Mouse (Mus musculus): ENCODE measurements at regions not wholly inside any gene's neighbourhood (a gene's known extent, or its start where the extent isn't known, plus 50 kb on each side); places are given as distances from the start of the nearest gene placed in this dataset.
"Not testable (repeated sequence)": the region's sequence is repeated elsewhere in the genome, so short reads cannot be mapped to it uniquely, and the experiment has no call there.

- intact Hi-C loops (cut with DNase I; ENCODE audit: low total_unique reads): no loop called here
These were observed 135.1 kb downstream of the Bcat1 start for GRCm38 (mm10) chr6:144940871-144941380.

DNA sequence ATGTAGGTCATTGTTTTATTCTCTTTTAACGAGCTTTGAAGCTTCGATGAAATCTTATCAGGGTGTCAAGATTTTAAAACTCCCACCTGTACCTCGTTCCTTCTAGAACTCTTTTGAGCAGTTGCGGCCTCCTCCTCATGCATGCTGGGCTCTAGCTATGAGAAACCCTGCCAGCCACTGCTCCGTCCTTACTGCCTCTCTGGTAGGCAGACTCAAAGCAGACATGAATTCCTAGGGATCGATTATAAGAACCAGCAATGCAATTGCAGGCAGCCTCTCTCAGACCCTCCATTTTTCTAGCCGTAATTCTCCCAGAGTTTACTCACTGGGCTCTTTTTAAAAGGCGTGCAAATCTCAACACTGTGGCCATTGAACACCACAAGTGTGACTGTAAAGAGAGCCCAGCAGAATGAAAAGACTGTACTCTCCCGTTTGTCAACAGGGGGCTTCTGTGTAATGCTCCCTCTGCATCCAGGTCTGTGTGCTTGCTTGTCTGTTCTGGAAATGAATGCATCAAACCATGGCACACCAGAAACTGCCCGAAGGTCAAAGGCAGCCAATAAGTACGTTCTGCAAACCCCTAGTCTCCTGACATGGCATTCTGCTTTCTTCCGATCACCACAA, 137.3 kb downstream of the Bcat1 start:
- intact Hi-C loops (cut with DNase I; ENCODE audit: low total_unique reads): no loop called here
- no peak for DNase-seq

More at GRCm38 (mm10) chr6:144940871-144941380, 135.1 kb downstream of the Bcat1 start:
- no peak for DNase-seq

GRCm38 (mm10) chr6:144937211-144937610, 138.8 kb downstream of the Bcat1 start:
- intact Hi-C loops (cut with DNase I; ENCODE audit: low total_unique reads): no loop called here
- DNase-seq: no peak

- DNase-seq: no peak
- intact Hi-C loops (cut with DNase I; ENCODE audit: low total_unique reads): no loop called here
These were observed 142.2 kb downstream of the Bcat1 start for GRCm38 (mm10) chr6:144933722-144934235.

- intact Hi-C loops (cut with DNase I; ENCODE audit: low total_unique reads): no loop called here
- DNase-seq: no peak
These were observed 143.6 kb downstream of the Bcat1 start for GRCm38 (mm10) chr6:144932402-144932801.

- intact Hi-C loops (cut with DNase I; ENCODE audit: low total_unique reads): no loop called here
- DNase-seq: no peak
These were observed 146.0 kb downstream of the Bcat1 start for GRCm38 (mm10) chr6:144929959-144930358.

DNA sequence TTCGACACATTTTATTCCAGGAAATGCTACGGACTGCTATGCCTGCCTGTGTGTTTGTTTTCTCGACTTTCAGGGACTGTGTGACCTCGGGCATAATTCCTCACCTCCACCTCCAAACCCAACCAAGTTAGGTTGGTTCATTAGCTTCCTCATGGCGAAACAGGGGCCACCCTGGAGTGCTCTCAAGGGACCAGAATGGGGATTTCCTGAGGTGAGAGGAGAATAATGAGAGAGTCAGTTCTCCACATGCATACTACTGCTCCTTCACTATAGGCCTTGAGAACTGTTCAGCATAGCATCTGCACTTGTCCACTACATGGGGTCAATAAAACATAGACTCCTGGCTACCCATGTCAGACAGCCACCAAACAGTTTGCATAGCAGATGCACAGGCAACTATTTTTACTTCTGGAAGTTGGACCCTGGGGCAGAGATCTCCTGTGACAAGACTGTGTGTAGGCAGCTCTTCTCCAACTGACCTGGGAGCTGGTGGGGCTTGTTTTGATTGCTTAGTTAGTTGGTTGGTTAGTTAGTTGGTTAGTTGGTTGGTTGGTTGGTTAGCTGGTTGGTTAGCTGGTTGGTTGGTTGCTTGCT, 146.6 kb downstream of the Bcat1 start:
- no peak for DNase-seq
- intact Hi-C loops (cut with DNase I; ENCODE audit: low total_unique reads): no loop called here

DNA sequence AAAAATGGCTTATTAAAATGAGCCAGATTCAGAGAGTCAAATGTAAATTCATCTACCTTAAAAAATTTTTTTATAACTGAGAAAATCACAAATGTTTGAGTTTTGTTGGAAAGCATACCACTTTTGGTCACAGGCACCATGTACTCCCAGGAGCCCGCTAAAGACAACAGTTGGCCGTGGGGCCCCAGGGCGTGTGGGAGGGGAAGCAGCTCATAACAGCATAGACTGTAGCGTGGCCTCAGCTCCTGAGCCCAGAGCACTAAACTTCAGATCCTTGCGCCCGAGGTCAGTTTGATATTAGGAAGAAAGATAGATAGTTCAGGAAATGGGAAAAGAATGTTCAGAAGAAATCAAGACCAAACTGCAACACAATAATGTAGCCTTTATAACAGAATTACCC, 145.8 kb upstream of the Sox5 start:
- intact Hi-C loops (cut with DNase I; ENCODE audit: low total_unique reads): no loop called here
- DNase-seq: no peak

DNA sequence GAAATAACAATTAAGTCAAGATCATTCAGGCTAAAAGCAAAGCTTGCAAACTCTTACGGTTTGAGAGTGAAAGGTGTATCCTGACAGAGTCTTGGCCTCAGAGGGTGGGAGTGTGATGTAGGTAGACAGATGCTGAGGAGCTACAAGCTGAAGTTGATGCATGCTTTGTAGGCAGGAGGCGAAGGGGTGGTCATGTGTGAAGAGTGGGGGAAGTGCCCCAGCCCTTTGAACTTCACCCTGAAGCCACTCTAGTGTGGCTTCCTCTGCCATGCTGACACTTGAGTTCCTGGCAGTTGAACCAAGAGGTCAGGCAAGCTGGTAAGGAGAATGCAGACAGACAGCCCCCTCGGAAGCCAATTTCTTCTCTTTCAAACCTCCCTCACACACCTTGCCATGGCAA, 141.0 kb upstream of the Sox5 start:
- intact Hi-C loops (cut with DNase I; ENCODE audit: low total_unique reads): no loop called here
- DNase-seq: no peak

DNA sequence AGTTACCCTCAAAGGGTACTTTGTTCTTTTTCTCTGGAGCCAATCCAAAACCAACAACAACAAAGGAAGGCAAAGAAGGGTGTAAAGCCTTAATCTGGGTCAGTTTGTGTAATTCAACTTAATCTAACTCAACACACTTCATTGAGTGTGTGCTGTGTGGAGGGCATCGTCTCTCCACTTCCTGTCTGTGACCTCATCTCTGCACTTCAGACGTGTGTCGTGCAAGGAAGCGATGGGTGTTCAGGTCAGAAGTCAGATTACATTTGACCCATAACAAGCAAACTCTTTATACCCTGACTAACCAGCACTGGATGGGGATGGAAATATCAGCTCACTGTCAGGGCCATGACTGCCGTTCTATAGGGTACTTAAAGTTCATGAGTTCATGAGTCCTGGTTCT, 138.0 kb upstream of the Sox5 start:
- DNase-seq: no peak
- intact Hi-C loops (cut with DNase I; ENCODE audit: low total_unique reads): no loop called here

DNA sequence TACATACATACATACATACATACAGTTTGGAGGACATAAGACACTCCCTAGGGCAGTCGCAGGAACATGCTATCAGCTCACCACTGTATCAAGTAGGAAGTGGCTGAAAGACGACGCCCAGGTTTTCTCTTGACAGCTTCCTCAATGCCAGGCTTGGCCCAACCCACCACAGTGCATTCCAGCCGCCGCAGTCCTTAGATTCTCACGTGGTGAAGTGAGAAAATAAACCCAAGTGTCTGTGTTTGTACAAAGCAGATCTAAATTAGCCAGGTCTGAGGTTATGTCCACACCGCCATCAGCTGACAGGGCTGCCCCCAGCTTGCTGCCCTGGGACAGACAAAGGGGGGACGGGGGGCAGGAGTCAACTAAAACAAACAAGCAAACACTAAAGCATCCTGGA, 135.4 kb upstream of the Sox5 start:
- intact Hi-C loops (cut with DNase I; ENCODE audit: low total_unique reads): no loop called here
- DNase-seq: no peak

GRCm38 (mm10) chr6:144911781-144912180, 130.0 kb upstream of the Sox5 start:
- intact Hi-C loops (cut with DNase I; ENCODE audit: low total_unique reads): no loop called here
- DNase-seq: no peak

DNA sequence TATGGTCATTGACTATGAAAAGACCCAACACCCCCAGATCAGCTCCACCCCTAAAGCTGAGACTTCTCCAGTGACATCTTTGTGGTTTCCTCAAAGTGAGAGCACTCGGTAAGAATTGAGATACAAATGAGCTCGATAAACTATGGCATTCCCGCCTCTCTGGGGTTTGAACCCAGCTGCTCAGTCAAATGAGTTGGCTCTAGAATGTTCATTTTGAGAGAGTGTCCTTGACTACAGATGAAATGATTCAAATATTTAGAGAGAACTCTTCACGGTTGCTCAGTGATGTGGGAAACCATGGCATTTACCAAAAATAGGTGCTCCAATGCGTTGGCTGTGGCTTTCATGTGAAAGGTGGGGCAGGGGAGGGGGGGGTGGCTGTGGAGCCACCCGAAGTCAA, 128.6 kb upstream of the Sox5 start:
- DNase-seq: no peak
- intact Hi-C loops (cut with DNase I; ENCODE audit: low total_unique reads): no loop called here

DNA sequence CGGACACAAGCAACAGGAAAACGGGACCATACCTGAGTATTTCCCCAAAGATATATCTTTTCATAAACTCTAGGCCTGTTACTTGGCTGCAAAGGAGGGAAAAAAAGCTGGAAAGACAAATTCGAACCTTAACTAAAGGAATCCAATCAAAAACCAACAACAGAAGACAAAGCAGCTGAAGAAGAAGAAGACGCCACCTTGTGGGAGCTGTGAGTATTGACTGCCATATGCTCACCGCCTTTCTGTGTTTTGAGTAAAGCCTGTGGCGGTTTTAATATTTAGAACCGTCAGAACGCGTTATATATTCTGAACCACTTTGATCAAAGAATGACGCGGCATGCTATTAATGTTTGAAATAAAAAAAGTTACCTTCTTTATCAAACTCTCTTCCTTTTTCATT, 126.9 kb upstream of the Sox5 start:
- no peak for DNase-seq
- intact Hi-C loops (cut with DNase I; ENCODE audit: low total_unique reads): no loop called here

DNA sequence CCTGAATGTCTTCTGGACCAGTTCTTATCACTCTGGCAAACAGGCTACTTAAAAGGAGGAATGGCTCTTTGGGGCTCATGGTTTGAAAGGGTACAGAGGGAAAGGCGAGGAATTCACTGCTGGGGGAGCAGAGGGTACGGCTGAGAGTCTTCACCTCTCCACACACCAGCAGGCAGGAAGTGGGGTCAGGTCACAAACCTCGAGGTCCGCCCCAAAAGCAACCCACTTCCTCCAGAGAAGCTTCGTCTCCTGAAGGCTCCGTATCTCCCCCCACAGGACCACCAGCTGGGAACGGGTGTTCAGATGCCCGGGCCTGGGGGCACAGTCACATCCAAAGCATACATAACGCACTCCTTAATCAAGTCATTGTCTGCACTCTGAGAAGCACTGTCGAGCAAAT, 121.4 kb upstream of the Sox5 start:
- intact Hi-C loops (cut with DNase I; ENCODE audit: low total_unique reads): no loop called here
- no peak for DNase-seq

- intact Hi-C loops (cut with DNase I; ENCODE audit: low total_unique reads): no loop called here
These were observed 120.7 kb upstream of the Sox5 start for GRCm38 (mm10) chr6:144902267-144902995.

GRCm38 (mm10) chr6:144901825-144902224, 120.0 kb upstream of the Sox5 start:
- intact Hi-C loops (cut with DNase I; ENCODE audit: low total_unique reads): no loop called here
- no peak for DNase-seq

More at GRCm38 (mm10) chr6:144902267-144902995, 120.7 kb upstream of the Sox5 start:
- peak; percentile 53 for DNase-seq

DNA sequence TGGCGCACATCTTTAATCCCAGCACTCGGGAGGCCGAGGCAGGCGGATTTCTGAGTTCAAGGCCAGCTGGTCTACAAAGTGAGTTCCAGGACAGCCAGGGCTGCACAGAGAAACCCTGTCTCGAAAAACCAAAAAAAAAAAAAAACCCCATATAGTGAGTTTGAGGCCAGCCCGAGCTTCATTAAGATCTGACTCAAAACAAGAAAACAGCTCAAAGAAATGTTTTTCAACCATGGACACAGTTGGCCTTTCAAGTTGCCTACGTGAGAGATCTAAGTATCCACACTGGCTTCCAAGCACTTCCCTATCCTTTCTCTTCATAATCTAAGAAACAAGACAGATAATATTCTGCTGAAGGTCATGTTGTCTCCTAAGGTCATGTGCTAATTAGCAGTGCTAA, 119.1 kb upstream of the Sox5 start:
- intact Hi-C loops (cut with DNase I; ENCODE audit: low total_unique reads); DNase-seq: not testable (repeated sequence)

- intact Hi-C loops (cut with DNase I; ENCODE audit: low total_unique reads): no loop called here
- DNase-seq: no peak
These were observed 115.7 kb upstream of the Sox5 start for GRCm38 (mm10) chr6:144897526-144897925.

- intact Hi-C loops (cut with DNase I; ENCODE audit: low total_unique reads): no loop called here
- DNase-seq: no peak
These were observed 109.1 kb upstream of the Sox5 start for GRCm38 (mm10) chr6:144890914-144891313.

- no peak for DNase-seq
These were observed 108.4 kb upstream of the Sox5 start for GRCm38 (mm10) chr6:144890166-144890565.

More at GRCm38 (mm10) chr6:144890166-144890565, 108.4 kb upstream of the Sox5 start:
- intact Hi-C loops (cut with DNase I; ENCODE audit: low total_unique reads): no loop called here
